Mouse (Mus musculus): ENCODE data around the gene Ccnyl1. TPM values are rescaled to one million over a fixed set of nuclear protein-coding genes. Genes with fewer than 3 reads are reported as not detected.
"Not testable (repeated sequence)": the region's sequence is repeated elsewhere in the genome, so short reads cannot be mapped to it uniquely, and the experiment has no call there.

Gene Ccnyl1
- 1 to 10 TPM; 1.5 to 2.3 TPM for polyA plus RNA-seq (2017; shearing (Covaris generic))

DNA sequence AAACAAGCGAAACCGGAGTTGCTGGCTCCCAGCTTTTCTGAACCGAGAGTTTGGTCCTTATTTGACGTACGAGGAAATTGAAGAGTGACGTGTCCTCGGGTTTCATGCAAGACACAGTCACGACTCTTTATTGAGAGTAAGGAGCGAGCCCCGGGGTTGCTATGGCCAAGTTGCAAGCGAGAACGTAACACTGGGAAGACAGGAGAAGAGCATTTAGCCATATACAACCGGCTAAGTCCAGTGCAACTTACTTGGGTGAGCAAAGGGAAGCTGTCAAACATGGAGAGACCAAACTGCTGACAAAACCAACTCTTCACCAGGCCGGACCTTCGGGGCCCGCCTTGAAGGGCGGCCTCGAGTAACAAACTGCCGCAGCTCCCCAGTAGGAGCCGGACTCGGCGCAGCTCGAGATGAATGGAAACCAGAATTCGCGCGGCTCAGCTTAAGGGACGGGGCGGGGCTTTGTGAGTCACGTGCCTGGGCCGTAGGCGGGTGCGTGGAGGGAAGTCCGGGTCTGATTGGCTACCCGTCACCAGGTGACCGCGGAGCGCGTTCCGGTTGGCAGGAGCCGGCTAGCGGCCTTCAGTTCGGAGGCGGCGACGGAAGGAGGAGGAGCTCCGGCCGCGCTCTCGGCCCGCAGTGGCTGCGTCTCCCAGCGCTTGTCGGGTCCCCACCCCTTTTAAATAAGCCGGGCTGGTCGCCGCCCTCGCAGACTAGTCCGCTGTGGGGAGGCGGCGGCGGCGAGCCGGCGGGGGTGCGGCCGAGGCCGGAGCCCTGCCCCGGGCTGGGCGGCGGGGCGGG is at the start of gene Ccnyl1:
Ccnyl1 (plus strand) TSS at position 243 of the 801 bp plus-strand sequence.
- peak; percentile 98 for ATAC-seq

DNA sequence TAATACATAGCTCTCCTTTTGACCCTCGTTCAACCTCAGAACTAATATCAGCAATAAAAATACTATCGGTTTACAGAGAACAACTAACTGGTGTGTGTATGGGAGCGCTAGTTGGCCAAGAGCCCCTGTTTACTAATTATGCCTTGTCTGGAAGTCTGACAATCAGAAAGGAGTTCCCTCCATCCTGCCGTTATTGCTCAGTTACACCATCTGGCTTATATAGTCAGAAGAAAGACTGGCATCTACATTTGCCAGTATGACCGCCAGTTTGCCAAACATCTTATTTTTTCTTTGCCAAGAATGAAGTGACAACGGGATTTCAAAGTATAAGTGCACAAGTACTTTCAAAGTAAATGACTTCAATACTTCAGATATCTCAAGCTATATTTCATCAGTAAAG is 49.2 kb upstream of the Ccnyl1 start:
- ATAC-seq = no peak

DNA sequence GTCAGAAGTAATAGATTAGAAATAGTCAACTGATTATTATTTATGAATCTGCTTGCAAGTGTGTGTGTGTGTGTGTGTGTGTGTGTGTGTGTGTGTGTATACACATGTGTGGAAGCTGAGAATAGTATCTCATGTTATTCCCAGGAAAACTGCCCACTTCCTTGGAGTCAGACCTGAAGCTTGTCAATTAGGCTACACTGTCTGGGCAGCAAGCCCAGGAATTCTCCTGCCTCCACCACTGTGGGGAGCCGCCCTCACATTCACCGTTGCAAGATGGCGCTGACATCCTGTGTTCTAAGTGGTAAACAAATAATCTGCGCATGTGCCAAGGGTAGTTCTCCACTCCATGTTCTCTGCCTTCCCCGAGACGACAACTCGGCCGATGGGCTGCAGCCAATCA is 47.7 kb upstream of the Ccnyl1 start:
- not testable (repeated sequence) for ATAC-seq

DNA sequence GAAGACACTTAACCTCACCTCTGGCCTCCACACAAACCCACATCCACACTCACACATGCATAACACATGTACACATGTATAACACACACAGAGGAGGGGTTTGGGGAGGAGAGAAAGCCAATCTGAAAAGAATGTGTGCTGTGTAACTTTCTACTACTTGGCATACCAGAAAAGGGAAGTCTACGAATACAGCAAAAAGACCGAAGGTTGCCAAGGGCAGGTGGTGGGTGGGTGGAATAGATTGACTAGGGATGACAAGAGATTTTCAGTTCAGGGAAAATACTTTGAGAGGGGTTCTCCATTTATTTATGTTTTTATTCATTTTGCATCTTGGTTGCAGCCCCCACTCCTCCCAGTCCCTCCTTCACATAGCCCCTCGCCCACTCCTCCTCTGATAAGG is 45.7 kb upstream of the Ccnyl1 start:
- ATAC-seq = no peak

DNA sequence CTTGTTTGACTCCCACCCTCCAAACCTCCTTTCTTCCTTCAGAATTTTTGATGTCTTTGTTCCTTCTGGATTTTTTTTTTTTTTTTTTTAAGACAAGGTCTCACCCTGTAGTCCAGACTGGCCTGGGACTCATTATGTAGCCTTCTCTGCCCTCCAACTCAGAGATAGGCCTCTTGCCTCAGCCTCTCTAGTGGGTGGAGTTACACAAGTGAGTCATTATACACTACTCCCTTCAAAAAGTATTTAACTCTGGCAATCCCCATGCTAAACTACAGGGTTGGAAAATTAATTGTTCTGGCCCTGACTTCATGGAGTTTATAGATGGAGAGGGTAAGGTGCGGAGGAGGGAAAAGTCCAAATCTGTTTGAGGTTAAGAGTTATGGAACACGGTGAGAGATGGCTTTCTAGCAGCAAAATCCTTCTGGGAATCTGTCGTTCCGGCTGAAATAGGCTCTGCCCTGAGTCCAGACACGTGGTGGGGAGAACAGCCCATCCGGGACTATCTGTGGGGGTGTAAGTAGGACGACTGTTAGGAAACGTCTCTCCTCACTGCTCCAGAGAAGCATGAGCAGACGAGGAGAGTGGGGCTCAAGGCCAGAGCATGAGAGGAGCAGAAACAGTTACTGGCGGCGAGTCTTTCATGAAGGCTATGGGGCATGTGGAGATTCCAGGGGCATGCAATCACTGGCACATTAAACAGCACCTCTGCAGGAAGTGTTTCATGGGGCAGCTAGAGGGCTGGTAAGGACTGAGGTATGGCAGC is 40.7 kb upstream of the Ccnyl1 start:
- no peak for ATAC-seq

DNA sequence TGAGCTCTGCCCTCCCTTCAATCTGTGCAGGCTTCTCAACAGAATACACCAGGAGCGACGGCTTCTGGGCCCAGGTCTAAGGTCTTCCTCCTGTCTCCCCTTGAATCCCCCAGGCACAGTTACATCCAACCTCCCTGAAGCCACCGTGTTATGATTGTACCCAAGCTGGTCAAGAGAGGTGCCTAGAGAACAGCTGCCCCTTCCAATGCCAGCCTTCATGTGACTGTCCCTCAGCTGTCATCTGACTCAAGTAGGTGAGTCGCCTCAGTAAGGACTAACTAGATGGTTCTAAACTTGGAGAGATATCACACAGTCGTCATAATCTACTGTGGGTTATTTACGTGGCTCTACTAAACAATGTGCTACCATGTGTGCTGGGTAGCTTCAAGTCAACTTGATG is 36.6 kb upstream of the Ccnyl1 start:
- ATAC-seq = no peak

DNA sequence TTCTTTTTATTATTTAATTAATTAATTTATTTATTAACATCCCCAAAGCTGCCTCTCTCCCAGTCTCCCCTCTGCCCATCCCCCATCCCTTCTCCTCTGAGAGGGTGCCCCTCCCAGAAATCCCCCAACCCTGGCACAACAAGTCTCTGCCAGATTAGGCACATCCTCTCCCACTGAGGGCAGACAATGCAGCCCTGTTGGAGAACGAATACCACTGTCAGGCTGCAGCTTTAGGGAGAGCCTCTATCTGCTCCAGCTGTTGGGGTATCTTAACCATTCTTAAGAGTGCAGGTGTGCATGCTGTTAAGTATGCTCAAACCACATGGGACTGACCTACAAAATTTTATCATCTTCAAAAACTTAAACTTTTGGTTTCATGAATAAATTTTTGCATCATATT is 34.8 kb upstream of the Ccnyl1 start:
- no peak for ATAC-seq

DNA sequence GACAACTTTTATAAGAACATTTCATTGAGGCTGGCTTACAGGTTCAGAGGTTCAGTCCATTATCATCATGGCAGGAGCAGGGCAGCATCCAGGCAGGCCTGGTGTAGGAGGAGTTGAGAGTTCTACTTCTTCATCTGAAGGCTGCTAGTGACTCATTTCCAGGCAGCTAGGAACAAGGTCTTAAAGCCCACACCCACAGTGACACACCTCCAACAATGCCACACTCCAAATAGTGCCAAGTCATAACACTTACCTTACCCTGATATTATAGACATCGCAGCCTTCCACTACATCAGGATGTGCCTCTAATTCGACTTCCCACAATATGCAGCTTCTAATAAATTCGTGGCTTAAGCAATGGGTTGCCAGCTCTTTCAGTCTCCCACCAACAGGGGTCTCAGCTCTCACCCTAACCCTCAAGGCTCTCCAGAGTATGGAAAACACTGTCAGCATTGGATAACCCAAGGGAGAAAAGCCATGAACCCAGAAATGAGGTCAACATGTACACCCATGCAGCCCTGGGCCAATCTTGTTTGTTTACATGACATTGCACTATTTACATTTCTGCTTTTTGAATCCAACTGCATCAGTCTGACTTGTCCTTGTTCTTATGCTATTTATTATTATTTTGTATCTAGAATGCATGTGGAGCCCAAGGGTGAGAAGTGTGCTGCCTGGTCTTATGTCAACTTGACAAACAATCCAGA is 33.7 kb upstream of the Ccnyl1 start:
- no peak for ATAC-seq

DNA sequence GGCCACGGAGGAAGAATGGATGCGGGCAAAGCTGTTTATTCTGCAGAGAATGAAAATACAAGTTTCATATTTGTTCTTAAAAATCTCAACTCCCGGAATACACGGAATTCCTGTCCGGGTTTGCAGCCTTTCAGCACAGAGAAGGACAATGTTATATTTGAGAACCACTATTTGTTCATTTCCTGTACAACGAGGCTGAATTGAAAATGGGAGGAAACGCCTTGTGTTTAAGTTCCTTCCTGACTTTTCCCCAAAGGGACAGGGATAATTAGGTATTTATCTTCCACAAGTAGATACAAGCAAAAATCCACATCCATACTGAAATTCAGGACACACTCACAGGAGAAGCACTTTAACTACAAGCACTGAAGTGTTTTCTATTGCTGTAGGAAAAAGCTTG is 31.4 kb upstream of the Ccnyl1 start:
- no peak for ATAC-seq

DNA sequence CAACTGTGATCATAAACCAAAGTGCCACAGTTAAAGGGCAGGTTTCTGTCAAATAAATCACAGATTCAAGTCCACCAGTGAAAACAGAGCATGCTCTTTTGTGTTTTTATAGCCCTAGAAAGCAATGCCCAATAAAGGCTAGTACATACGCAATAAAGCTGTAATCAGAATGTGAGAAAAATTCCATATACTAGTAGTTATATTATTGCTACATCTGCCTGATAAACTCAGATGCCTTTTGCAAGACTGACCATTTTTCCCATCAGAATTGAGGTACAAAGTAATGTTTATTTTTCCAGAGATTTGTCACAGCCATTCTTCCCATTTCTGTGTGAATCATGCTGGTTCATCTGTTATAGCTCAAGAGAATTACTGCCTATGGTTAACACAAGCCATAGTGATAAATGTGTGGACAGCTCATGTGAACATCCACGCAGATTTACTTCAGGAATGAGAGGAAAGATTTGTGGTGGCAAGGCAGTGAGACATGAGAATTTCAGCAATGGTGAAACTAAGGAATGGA is 23.1 kb upstream of the Ccnyl1 start:
- no peak for ATAC-seq

DNA sequence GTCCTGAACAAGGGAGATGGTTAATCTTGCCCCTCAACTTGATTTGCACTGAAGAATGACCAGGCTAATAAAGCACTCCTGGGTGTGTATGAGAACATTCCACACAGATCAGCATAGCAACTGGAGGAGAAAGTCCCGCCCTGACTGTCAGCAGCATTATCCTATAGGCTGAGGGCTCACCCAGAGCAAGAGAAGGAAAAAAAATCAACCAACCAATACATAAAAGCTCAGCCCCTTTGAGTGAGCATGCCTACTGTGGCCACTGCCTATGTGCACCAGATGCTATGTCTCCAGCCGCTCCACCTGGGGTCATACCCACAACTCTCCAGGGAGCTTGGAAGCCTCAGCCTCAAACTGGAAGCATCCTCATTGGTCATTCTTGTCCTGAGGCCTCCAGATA is 20.8 kb upstream of the Ccnyl1 start:
- ATAC-seq = no peak

DNA sequence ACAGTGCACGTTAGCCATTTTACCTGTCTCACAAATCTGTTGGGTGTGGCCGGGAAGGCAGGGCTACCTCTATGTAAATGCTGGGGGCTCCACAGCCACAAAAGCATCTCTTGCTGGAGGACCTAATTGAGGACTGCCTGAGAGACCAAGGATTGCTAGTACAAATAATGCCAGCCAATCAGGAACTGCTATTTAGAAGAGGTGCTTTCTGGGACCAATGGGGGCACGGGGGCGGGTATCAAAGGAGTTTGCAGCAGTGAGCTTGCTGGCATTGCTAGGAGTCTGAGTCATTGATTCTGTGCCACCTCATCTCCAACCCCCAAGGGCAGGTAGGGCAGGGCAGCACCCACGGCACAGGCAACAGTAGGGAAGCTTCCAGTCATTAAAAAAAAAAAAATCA is 16.3 kb upstream of the Ccnyl1 start:
- no peak for ATAC-seq

DNA sequence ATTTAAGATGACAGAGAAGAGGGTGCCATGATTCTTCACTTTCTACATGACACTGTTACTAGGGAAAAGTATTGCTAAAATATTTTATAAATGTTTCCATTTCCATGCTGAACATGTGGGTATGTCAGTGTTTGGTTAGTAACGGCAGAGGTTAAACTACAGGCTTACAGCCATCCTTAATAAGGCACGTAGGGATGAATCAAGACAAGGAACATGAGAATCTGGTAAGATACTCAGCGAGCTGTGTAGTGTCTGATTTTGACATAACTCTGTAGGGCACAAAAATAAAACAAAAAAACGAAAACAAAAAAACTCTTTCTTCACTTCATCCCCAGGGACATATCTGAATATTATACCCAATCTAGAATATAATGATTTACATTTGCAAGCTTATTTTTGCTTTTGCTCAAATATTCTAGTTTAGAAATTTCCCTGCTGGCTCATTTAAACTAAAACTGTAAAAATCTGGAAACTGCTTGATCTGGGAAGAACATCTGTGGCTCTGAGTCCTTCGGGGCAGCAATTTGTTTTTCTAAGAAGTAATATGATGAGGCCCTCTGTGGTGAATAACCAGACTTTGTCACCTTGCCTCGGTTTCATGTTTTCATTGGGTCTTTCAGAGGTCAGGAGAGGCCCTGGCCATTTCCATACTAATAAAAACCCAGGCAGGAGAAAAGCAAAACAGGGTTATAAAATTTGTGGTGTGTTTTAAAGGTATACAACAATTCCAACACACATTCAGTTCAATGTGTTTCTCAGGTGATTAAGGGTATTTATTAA is 14.0 kb upstream of the Ccnyl1 start:
- no peak for ATAC-seq

DNA sequence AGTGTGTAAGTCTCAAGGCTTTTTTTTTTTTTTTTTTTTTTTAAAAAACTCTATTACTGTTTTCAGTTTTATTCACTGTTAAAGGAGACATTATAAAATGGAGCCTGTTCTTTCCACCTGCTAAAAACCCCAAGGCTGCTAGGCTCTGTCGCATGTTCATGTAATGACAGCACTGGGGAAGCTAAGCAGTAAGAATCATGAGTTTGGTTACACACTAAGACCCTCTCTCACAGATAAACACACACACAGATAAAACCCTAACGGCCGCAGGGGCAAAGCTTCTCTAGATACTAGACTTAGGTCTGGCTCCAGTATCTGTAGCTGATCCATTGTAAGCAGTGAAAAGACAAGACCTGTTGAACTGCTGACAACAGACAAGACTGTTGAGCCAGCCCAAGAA is 8.8 kb upstream of the Ccnyl1 start:
- no peak for ATAC-seq

DNA sequence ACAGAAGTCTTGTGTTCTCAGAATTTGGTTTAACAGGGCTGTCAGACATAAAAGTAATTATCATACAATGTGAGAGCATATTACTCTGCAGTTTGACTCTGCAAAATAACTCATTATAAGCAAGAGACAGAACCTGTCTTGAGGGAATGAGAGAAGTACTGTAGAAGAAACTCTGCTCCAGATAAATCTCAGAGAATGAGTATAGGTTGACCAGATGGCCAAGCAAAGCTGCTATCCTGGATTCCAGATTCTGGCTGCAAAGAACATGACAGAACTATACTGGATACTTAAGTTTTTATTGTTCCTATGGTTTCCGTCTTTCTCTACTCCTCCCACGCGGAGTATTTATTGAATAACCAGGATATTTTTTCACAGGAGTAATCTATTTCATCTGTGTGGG is 7.2 kb upstream of the Ccnyl1 start:
- no peak for ATAC-seq

DNA sequence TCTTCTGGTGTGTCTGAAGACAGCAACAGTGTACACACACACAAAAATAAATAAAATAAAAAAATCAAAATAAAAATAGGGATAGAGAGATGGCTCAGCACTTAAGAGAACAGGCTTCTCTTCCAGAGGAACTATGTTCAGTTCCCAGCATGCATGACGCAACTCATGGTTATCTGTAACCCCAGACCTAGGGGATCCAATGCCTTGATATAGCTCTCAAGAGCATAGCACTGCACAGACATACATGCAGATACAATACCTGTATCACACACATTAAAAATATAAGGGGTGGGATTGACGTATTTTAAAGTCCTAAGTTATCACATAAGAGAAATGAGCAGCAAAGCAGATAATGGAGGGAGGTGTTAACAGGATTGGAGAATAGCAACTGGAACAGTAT is 5.8 kb upstream of the Ccnyl1 start:
- no peak for ATAC-seq

DNA sequence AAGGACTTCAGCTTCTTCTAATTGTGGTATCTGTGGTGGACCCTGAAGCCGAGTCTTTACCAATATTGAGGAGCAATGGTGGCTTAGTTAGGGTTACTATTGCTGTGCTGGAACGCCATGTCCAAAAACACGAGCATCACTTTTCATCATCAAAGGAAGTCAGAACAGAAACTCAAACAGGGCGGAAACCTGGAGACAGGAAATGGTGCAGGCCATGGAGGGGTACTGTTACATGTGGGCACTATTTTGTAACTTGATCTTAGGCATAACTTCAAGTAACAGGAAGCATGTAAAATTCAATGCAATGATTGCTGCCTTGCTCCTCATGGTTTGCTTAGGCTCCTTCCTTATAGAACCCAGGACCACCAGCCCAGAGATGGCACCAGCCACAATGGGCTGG is 2.2 kb upstream of the Ccnyl1 start:
- no peak for ATAC-seq

DNA sequence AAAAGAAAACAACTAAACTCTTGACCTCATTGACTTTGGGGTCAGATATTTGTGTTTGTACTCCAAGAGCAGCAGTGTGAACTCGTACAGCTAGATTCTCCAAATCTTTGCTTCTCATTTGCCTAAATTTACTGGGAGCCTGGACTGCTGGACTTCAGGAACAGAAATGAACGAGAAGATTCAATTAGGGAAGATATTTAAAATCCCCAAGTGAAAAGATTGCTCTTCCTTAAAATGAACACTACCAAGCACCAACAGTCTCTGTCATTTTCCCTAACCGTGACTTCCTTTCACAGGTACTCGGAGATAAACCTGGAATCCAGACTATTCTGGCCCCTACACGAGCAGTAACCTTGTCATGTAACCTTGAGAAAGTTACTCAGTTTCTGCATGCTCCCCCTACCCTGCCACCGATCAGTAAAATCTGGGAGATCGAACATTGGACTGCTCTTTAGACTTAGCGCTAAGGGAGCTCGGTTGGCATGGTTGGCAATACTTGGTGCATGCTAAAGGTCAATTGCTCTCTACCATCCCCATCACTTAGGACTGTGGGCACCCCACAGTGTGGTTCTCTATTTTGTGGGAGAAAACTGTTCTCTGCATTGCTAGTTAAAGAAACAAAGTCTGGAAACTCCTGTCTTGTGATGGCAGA is 568 bp upstream of the Ccnyl1 start:
- ATAC-seq = no peak

DNA sequence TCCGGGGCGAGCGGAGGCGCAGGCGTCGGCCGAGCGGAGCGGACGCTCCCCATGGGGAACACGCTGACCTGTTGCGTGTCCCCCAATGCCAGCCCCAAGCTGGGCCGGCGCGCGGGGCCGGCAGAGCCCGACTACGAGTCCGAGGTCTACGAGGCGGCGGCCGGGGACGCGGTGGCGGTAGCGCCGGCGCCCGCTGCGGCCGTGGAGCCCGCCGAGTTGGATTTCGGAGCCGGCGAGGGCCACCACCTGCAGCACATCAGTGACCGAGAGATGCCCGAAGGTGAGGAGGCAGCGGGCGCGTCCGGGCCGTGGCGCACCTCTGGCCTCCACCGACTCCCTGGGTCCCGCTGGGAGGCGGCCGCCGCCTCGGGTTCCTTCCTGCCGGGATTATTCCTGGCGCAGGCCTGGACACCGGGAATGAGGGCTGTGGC is 881 bp downstream of the Ccnyl1 start:
- no peak for ATAC-seq

DNA sequence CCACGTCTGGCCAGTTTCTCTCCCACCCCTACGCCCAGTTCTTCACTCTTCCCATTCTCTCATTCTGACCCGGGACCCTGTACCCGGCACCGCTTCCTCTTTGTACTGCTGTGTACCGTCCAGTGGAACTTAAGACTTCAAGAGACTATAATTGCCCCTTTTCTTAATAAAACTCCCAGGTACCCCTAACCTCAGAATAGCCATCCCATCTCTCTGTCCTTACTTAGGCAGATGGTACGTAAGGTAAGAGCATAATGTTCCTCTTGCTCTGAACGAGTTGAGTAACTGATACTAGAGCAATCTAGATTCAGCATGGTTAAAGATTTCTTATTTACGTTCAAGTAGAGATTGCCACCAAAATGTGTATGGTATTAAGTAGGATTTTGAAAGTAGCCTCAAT is 1.3 kb downstream of the Ccnyl1 start:
- ATAC-seq = no peak

DNA sequence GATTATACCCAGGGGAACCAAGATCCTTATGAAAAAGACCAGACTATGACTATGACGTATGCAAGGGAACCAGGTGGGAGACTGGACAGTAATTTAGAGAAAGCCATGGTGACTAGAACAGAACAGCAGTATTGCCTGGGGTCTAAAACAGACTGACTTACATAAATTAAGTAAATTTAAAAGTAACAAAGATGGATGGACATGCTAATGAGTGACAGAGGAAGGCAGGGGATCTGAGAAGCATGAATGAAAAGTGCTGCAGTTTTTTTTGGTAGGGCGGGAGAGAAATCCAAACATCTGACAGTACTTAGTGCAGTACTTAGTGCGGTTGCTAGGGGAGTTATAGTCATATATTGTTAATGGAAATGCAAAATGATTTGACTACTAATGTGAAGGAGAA is 4.9 kb downstream of the Ccnyl1 start:
- ATAC-seq = no peak

DNA sequence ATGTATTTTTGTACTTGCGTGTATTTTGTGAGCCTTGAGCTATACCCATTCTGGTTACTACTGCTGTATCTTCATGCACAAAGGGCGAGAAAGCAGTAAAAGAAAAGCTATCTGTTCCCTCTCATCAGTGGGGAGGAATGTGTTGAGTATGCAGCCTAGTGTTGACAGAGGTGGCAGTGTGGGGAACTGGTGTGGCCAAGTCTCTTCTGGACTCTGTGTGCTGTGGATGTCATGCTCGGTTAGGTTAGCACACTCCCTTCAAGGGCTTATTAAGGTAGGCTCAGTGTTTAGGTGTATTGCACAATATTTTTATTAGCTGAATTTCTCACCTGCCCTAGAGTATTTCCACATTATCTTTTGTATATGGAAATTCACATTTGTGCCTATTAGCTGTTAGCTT is 11.5 kb downstream of the Ccnyl1 start:
- ATAC-seq = no peak
